In genomic region chrX:159532811-159533462, GRCm38 (mm10) we compare ENCODE assay signal across 8 mouse cellular contexts. TPM values are rescaled to one million over a fixed set of nuclear protein-coding genes. Genes with fewer than 3 reads are reported as not detected.
DNase-seq lines count a peak whose midpoint lies in the region; ATAC-seq and TF ChIP-seq lines count a peak whose summit lies in the region.

No protein-coding gene starts in this region.

- H3K4me2 ChIP-seq in intestine, embryonic 14.5 days (ENCODE audit: low read length), result peak overlapping the region; percentile 48
- H3K4me2 ChIP-seq in liver, embryonic 16.5 days (ENCODE audit: low read depth, low read length), result peak overlapping the region; percentile 73

- TF ChIP-seq RAD21 in MEL (IDR thresholded peaks at IDR 0.05; ENCODE audit: low read depth, low read length), result no peak

- TF ChIP-seq POLR2A in MEL (IDR thresholded peaks at IDR 0.05; ENCODE audit: control insufficient read depth in 1 of 2, insufficient read depth in 1 of 2, low read depth in 1 of 2, low read length in 2 of 2, poor library complexity in 1 of 2), result peak in 1 of 2 experiments; percentile 16; a peak in 1 of 4 replicates
- TF ChIP-seq POLR2A in spleen, adult 2 months (IDR thresholded peaks at IDR 0.05; ENCODE audit: low read depth, low read length), result no peak

- peaks cover 3 to 21% of the 10 kb centered on the region in 2 experiments; a peak in 3 of 4 replicates for H3K36me3 ChIP-seq in MEL (ENCODE audit: control insufficient read depth in 1 of 2, insufficient read depth in 2 of 2, low read length in 2 of 2)
- peaks cover 9% of the 10 kb centered on the region for H3K36me3 ChIP-seq in erythroblast, embryonic 14.5 days (ENCODE audit: control insufficient read depth)
- H3K36me3 ChIP-seq in intestine, embryonic 14.5 days (ENCODE audit: control insufficient read depth, insufficient read depth, low read length), result no peaks in the 10 kb centered on the region
- H3K36me3 ChIP-seq in liver, embryonic 16.5 days (ENCODE audit: control insufficient read depth, insufficient read depth), result no peaks in the 10 kb centered on the region
- H3K36me3 ChIP-seq in spleen, adult 2 months (ENCODE audit: control insufficient read depth, insufficient read depth, low read length), result no peaks in the 10 kb centered on the region

- peak; percentile 3 for DNase-seq in layer of hippocampus, adult 11-12 months (ENCODE audit: low spot score)
- no peak for DNase-seq in layer of hippocampus, postnatal 14 days (ENCODE audit: low spot score in 2 of 2)
- no peak for DNase-seq in MEL (ENCODE audit: low read depth, low spot score)
- peak; percentile 57 for DNase-seq in intestine, embryonic 14.5 days (ENCODE audit: low spot score)
- DNase-seq in spleen, adult 2 months (ENCODE audit: low read depth in 1 of 2, low spot score in 2 of 2), result peak; percentile 4 to 13
- no peak for DNase-seq in left cerebral cortex, adult 9 months (ENCODE audit: low spot score in 2 of 2)

- peak overlapping the region; percentile 65 for H3K27ac ChIP-seq in MEL (ENCODE audit: control insufficient read depth, low read depth, low read length)
- peak overlapping the region; percentile 64; the same call in 1 of the 2 replicates for H3K27ac ChIP-seq in intestine, embryonic 14.5 days (ENCODE audit: low read depth)
- H3K27ac ChIP-seq in liver, embryonic 16.5 days (ENCODE audit: low read length), result peak overlapping the region; percentile 87
- H3K27ac ChIP-seq in spleen, adult 2 months (ENCODE audit: insufficient read depth, low read length), result peak overlapping the region; percentile 90

- peak overlapping the region; percentile 61 to 69 for H3K4me3 ChIP-seq in MEL (ENCODE audit: control insufficient read depth in 1 of 2, insufficient read depth in 1 of 2, low read depth in 2 of 2, low read length in 2 of 2)
- peak overlapping the region; percentile 84 for H3K4me3 ChIP-seq in erythroblast, embryonic 14.5 days (replicated peaks)
- H3K4me3 ChIP-seq in intestine, embryonic 14.5 days (ENCODE audit: low read depth, low read length), result peak overlapping the region; percentile 51
- peak overlapping the region; percentile 78 for H3K4me3 ChIP-seq in liver, embryonic 16.5 days (ENCODE audit: low read depth, low read length)
- H3K4me3 ChIP-seq in spleen, adult 2 months (ENCODE audit: extremely low read depth, insufficient read depth, insufficient read length), result peak overlapping the region; percentile 93

- peaks cover 29% of the 10 kb centered on the region for H3K79me2 ChIP-seq in MEL (ENCODE audit: control insufficient read depth, insufficient read depth, low read length, poor library complexity)

- no peaks in the 10 kb centered on the region for H3K27me3 ChIP-seq in MEL (ENCODE audit: control insufficient read depth in 1 of 2, insufficient read depth in 2 of 2, low read length in 2 of 2)
- H3K27me3 ChIP-seq in erythroblast, embryonic 14.5 days (ENCODE audit: control insufficient read depth), result no peaks in the 10 kb centered on the region
- H3K27me3 ChIP-seq in intestine, embryonic 14.5 days (replicated peaks; ENCODE audit: control insufficient read depth, insufficient read depth, low read length), result no peaks in the 10 kb centered on the region
- no peaks in the 10 kb centered on the region for H3K27me3 ChIP-seq in liver, embryonic 16.5 days (ENCODE audit: control insufficient read depth, insufficient read depth, low read depth, low read length)
- H3K27me3 ChIP-seq in spleen, adult 2 months (ENCODE audit: control insufficient read depth, insufficient read depth, low read length), result no peaks in the 10 kb centered on the region

- peaks cover 8 to 13% of the 10 kb centered on the region in 2 experiments for H3K4me1 ChIP-seq in MEL (ENCODE audit: control insufficient read depth in 1 of 2, insufficient read depth in 2 of 2, low read length in 2 of 2)
- peaks cover 18% of the 10 kb centered on the region for H3K4me1 ChIP-seq in erythroblast, embryonic 14.5 days (ENCODE audit: control insufficient read depth)
- H3K4me1 ChIP-seq in intestine, embryonic 14.5 days (replicated peaks; ENCODE audit: control insufficient read depth, insufficient read depth, low read length), result no peaks in the 10 kb centered on the region
- peaks cover 2% of the 10 kb centered on the region; the same call in 1 of the 2 replicates for H3K4me1 ChIP-seq in liver, embryonic 16.5 days (ENCODE audit: control insufficient read depth, low read depth, low read length)
- H3K4me1 ChIP-seq in spleen, adult 2 months (ENCODE audit: control insufficient read depth, insufficient read depth, insufficient read length), result no peaks in the 10 kb centered on the region; the same call in 1 of the 2 replicates

- peak overlapping the region; percentile 81 for H3K9ac ChIP-seq in MEL (ENCODE audit: control insufficient read depth, low read depth, low read length, poor library complexity, severe bottlenecking)
- peak overlapping the region; percentile 55 for H3K9ac ChIP-seq in intestine, embryonic 14.5 days (ENCODE audit: low read length)
- H3K9ac ChIP-seq in liver, embryonic 16.5 days (ENCODE audit: low read depth, low read length), result peak overlapping the region; percentile 79

- no peaks in the 10 kb centered on the region for H3K9me3 ChIP-seq in MEL (replicated peaks; ENCODE audit: insufficient read depth, low read length)
- peaks cover 7% of the 10 kb centered on the region for H3K9me3 ChIP-seq in erythroblast, embryonic 14.5 days (ENCODE audit: control insufficient read depth, low read length)
- H3K9me3 ChIP-seq in intestine, embryonic 14.5 days (ENCODE audit: control insufficient read depth, low read length), result no peaks in the 10 kb centered on the region
- H3K9me3 ChIP-seq in liver, embryonic 16.5 days (replicated peaks; ENCODE audit: control insufficient read depth, low read length), result no peaks in the 10 kb centered on the region

- 21% methylated on average over 23 of the region's 56 CpGs for whole genome bisulfite sequencing in intestine, embryonic 14.5 days
- 18% methylated on average over 38 of the region's 56 CpGs for WGBS in liver, embryonic 16.5 days (ENCODE audit: insufficient replicate concordance)
- 20% methylated on average over 50 of the region's 56 CpGs for WGBS in spleen, adult 2 months

- TF ChIP-seq CTCF in MEL (IDR thresholded peaks at IDR 0.05 in 2 of 3, conservative IDR thresholded peaks at IDR 0.05 in 1 of 3; ENCODE audit: control insufficient read depth in 1 of 3, insufficient read depth in 1 of 3, low read depth in 2 of 3, low read length in 3 of 3, poor library complexity in 1 of 3, severe bottlenecking in 1 of 3), result no peak
- no peak for TF ChIP-seq CTCF in spleen, adult 2 months (IDR thresholded peaks at IDR 0.05; ENCODE audit: extremely low read depth, insufficient read depth, insufficient read length, insufficient replicate concordance)

- no peak for TF ChIP-seq EP300 in MEL (IDR thresholded peaks at IDR 0.05; ENCODE audit: low read depth in 1 of 2, low read length in 2 of 2)

- ATAC-seq in intestine, embryonic 14.5 days (replicated peaks; ENCODE audit: low FRiP score, low TSS enrichment, low read depth), result peak; percentile 80
- peak; percentile 52 for ATAC-seq in liver, embryonic 16.5 days (ENCODE audit: low read depth)

TF ChIP-seq in MEL, 35 proteins besides CTCF, POLR2A, EP300 and RAD21:
- TF ChIP-seq NRF1 (IDR thresholded peaks at IDR 0.05; ENCODE audit: insufficient read depth, low read depth, low read length, poor library complexity, severe bottlenecking), result no peak
- no peak for TF ChIP-seq ELF1 (IDR thresholded peaks at IDR 0.05; ENCODE audit: low read depth, low read length)
- TF ChIP-seq CHD2 (IDR thresholded peaks at IDR 0.05; ENCODE audit: low read length), result no peak
- no peak for TF ChIP-seq USF1 (IDR thresholded peaks at IDR 0.05; ENCODE audit: low read depth, low read length)
- TF ChIP-seq MXI1 (IDR thresholded peaks at IDR 0.05; ENCODE audit: low read depth, low read length), result no peak
- TF ChIP-seq UBTF (IDR thresholded peaks at IDR 0.05; ENCODE audit: borderline replicate concordance, insufficient read depth, low read depth, low read length), result peak; percentile 59; the same call in 1 of the 2 replicates
- TF ChIP-seq GATA1 (IDR thresholded peaks at IDR 0.05; ENCODE audit: low read depth, low read length), result no peak
- no peak for TF ChIP-seq POLR2AphosphoS5 (IDR thresholded peaks at IDR 0.05; ENCODE audit: borderline replicate concordance, low read depth, low read length)
- no peak for TF ChIP-seq MYB (IDR thresholded peaks at IDR 0.05; ENCODE audit: low read depth, low read length)
- TF ChIP-seq E2F4 (IDR thresholded peaks at IDR 0.05; ENCODE audit: borderline replicate concordance, low read depth, low read length), result peak; percentile 2; the same call in 1 of the 2 replicates
- TF ChIP-seq KAT2A (conservative IDR thresholded peaks at IDR 0.05; ENCODE audit: low read depth, low read length), result no peak
- no peak for TF ChIP-seq MAFK (IDR thresholded peaks at IDR 0.05; ENCODE audit: borderline replicate concordance, low read depth, low read length)
- peak; percentile 66; the same call in 1 of the 2 replicates for TF ChIP-seq ZNF384 (IDR thresholded peaks at IDR 0.05; ENCODE audit: low read depth, low read length)
- TF ChIP-seq HCFC1 (IDR thresholded peaks at IDR 0.05; ENCODE audit: low read depth, low read length), result no peak
- no peak for TF ChIP-seq MEF2A (IDR thresholded peaks at IDR 0.05; ENCODE audit: extremely low read depth, insufficient replicate concordance, low read depth, low read length, poor library complexity, severe bottlenecking)
- no peak for TF ChIP-seq BHLHE40 (IDR thresholded peaks at IDR 0.05; ENCODE audit: borderline replicate concordance, low read depth, low read length)
- no peak for TF ChIP-seq ETS1 (IDR thresholded peaks at IDR 0.05; ENCODE audit: low read depth, low read length)
- TF ChIP-seq TCF12 (IDR thresholded peaks at IDR 0.05; ENCODE audit: low read depth, low read length), result no peak
- no peak for TF ChIP-seq SIN3A (IDR thresholded peaks at IDR 0.05; ENCODE audit: low read length)
- TF ChIP-seq GABPA (IDR thresholded peaks at IDR 0.05; ENCODE audit: low read depth, low read length), result no peak
- TF ChIP-seq ZKSCAN1 (IDR thresholded peaks at IDR 0.05; ENCODE audit: low read depth, low read length), result no peak
- no peak for TF ChIP-seq CHD1 (IDR thresholded peaks at IDR 0.05; ENCODE audit: low read depth, low read length)
- TF ChIP-seq ZC3H11A (IDR thresholded peaks at IDR 0.05; ENCODE audit: low read depth, low read length), result no peak
TF ChIP-seq in MEL: peak in this region for 3.

RNA-seq across cellular contexts. Expression of gene Bclaf3, which starts 6.4 kb away (rescaled TPM):
- 1 to 10 TPM; 7.9 to 8.2 TPM for total RNA-seq in layer of hippocampus, postnatal 14 days (2021)
- 12.8 and 13.0 TPM in 2 replicates for total RNA-seq in MEL (2012; rRNA removed)
- 10 to 100 TPM in 1 of 2 experiments, not detected in 1; 23.7 TPM for polyA plus RNA-seq in MEL (2012; ENCODE audit: insufficient read depth in 1 of 2, insufficient read length in 2 of 2, low read depth in 1 of 2, low replicate concordance in 2 of 2, missing spikeins in 1 of 2)
- polyA plus RNA-seq in erythroblast, embryonic 14.5 days (2012), result 0.11 and 0.13 TPM in 2 replicates
- 18.4 and 21.9 TPM in 2 replicates for polyA plus RNA-seq in intestine, embryonic 14.5 days (2014; fragmentation: Nextera tagmentation; extraction: Ambion mirVana)
- 6.5 and 7.2 TPM in 2 replicates for polyA plus RNA-seq in liver, embryonic 16.5 days (2015; fragmentation: Nextera tagmentation; extraction: Ambion mirVana)
- polyA plus RNA-seq in spleen, adult 2 months (2012; rRNA removed), result 2.3 and 2.6 TPM in 2 replicates

Comparison
In these comparisons a context has a peak if more than half of its experiments do, and no peak if none do; other contexts are left out.
1. DNase-seq: peak in layer of hippocampus, adult 11-12 months (single experiment), intestine, embryonic 14.5 days (single experiment) and spleen, adult 2 months (2 of 2); none in layer of hippocampus, postnatal 14 days (0 of 2), MEL (single experiment) and left cerebral cortex, adult 9 months (0 of 2).
2. Peak in every context shown above with its lines, with median percentiles within 50 percentile points of each other: H3K27ac ChIP-seq, H3K4me3 ChIP-seq and H3K9ac ChIP-seq.